In genomic region chr4:143334995-143335394, GRCm38 (mm10) we compare ENCODE assay signal across 16 mouse cellular contexts. TPM values are rescaled to one million over a fixed set of nuclear protein-coding genes. Genes with fewer than 3 reads are reported as not detected.
"Had no signal": no experiment of that assay in that cellular context is flagged by ENCODE, and none has a peak within 500 bp of the region (broad histone marks: within the 10 kb centered on the region; RNA-seq: fewer than 3 reads in every experiment).

No protein-coding gene starts in this region.

- H3K4me2 ChIP-seq: kidney, embryonic 15.5 days; limb, embryonic 12.5 days; midbrain, embryonic 12.5 days had no signal

- ATAC-seq: midbrain, embryonic 16.5 days had no signal

- DNase-seq: kidney, postnatal 25 days; lung, adult 18-20 months; right cerebral cortex, adult 18-20 months; right cerebral cortex, postnatal 25 days; thymus, postnatal 14 days had no signal

- H3K9ac ChIP-seq: kidney, embryonic 15.5 days; limb, embryonic 12.5 days; liver, embryonic 14.5 days; midbrain, embryonic 12.5 days had no signal

- H3K27ac ChIP-seq: kidney, embryonic 15.5 days; limb, embryonic 12.5 days; liver, embryonic 14.5 days; midbrain, embryonic 12.5 days; stomach, postnatal 0 days had no signal

- H3K36me3 ChIP-seq: kidney, embryonic 15.5 days; limb, embryonic 12.5 days; midbrain, embryonic 12.5 days had no signal

- H3K27me3 ChIP-seq: kidney, embryonic 15.5 days; limb, embryonic 12.5 days; midbrain, embryonic 12.5 days had no signal

- H3K9me3 ChIP-seq: kidney, embryonic 15.5 days; limb, embryonic 12.5 days had no signal

- H3K4me3 ChIP-seq: kidney, embryonic 15.5 days; limb, embryonic 12.5 days; midbrain, embryonic 12.5 days had no signal

RNA-seq across cellular contexts. Expression of gene Lrrc38, which starts 14.6 kb away (rescaled TPM):
- total RNA-seq: liver, adult 2 months; megakaryocyte-erythroid progenitor cell, adult 5-6 weeks had no signal
- polyA plus RNA-seq: liver, adult 2 months; liver, embryonic 14.5 days; stomach, postnatal 0 days had no signal

RNA-seq across cellular contexts. Expression of gene Pdpn, which starts 35.6 kb away (rescaled TPM):
- total RNA-seq: liver, adult 2 months; megakaryocyte-erythroid progenitor cell, adult 5-6 weeks had no signal

RNA-seq across cellular contexts. Expression of gene Pramel1, which starts 59.2 kb away (rescaled TPM):
- total RNA-seq: left cerebral cortex, postnatal 36 days; liver, adult 2 months; megakaryocyte-erythroid progenitor cell, adult 5-6 weeks had no signal
- polyA plus RNA-seq: kidney, embryonic 15.5 days; limb, embryonic 12.5 days; liver, adult 2 months; liver, embryonic 14.5 days; lung, embryonic 16.5 days; midbrain, embryonic 12.5 days; midbrain, embryonic 16.5 days; neural tube, embryonic 14.5 days; stomach, postnatal 0 days had no signal
